Mouse (Mus musculus) left cerebral cortex, postnatal 4 days (tissue): ENCODE data around the gene Hic1. TPM values are rescaled to one million over a fixed set of nuclear protein-coding genes. Genes with fewer than 3 reads are reported as not detected.

Experiments
- DNase-seq: peaks from one replicate; pipeline ENCODE4 v3.0.0-alpha.2; 2022
- intact Hi-C: fragments of 180-260 bp; cut with DNase I; formaldehyde crosslinking; loops from one replicate; pipeline ENCODE4 v1.15.1; 2025
- total RNA-seq, 2 experiments: library from RNA; stranded (reverse); gene quantifications; 2 replicates each; pipeline ENCODE4 v1.2.3; 2021

The Hic1 gene
- total RNA-seq, 2 experiments from 2014 or later, result 5.2 to 5.6 TPM

DNA sequence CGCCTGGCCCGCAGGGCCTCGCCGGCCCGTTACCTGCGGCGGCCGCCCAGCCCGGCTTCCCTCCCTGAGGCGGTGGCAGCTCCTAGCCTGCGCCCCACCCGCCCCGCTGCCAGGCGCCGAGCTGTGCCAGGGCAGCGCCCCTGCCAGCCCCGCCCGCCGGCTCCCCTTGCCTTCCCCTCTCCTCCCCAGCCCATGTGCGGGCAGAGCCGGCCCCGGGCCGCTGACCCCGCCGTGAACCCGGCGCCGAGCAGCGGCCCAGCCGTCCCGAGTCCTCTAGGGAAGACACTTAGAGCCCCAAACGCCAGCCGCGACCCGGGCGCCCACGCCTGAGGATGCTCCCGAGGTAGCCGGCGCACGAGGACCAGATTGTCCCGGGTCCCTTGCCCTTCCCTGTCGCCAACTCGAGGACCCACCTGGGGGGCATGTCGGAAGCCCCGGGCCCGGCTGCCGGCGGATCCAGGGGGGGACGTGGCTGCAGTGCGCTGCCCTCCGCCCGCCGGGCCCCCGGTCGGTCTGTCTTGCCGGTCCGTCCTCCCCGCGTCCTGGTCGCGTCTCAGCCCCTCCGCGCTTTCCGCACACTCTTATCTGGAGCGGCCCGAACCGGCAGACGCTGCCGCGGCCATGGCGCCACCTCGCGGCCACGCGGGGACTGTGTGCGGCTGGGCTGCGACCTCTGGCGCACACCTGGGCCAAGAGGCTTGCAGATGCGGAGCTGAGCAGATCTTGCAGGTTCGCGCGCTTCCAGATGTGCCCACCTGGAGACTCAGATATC, 543 bp downstream of the Hic1 start:
- intact Hi-C loops, result loop anchor here (10.0 kb wide), 1 partner anchor 224 kb away; no protein-coding TSS in a partner anchor
- peak; percentile 76 for DNase-seq

DNA sequence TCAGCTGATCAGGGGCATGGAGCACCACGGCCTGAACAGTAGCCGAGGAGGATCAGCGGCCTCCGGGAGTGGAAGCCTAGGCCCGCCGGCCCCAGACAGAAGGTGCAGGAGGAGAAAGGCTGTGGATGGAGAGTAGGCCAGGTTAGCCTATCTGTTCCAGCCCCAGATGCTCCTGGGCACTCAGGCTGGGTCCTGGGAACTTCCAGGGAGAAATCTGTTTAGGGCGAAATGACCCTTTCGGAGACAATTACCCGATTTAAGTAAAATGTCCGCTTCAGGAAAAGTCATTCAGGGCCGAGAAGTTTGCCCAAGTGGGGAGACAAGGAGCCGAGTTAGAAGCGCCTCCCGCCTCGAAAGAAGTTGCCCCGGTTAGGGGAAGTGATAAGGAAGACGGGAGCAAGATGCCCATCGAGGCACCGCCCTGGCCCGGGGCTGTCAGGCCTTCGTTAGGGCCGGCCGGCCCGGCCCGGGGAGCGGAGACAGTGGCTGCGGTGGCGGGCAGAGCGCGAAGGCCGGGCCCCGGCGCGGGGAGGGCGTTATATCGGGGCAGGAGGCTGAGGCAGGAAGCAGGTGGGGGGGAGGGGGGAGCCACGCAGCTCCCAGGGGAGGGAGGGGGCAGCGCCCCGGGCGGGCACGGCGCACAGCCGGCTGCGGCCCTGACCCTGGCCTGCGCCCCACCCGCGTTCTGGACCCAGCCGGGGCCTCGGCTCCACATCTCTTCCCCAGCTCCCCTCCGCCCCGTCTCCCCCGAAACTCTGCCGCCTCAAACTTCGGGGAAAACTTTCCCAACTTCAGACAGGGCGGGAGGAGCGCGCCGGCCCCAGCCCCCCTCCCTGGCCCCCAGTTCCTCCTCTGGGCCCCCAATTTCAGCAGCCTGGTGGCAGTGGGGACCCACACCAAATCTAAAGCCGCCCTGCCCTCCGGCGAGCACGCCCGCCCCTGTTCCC, 1.4 kb downstream of the Hic1 start:
- DNase-seq, result no peak
- intact Hi-C loops, result loop anchor here (10.0 kb wide), 1 partner anchor 223 kb away; no protein-coding TSS in a partner anchor

DNA sequence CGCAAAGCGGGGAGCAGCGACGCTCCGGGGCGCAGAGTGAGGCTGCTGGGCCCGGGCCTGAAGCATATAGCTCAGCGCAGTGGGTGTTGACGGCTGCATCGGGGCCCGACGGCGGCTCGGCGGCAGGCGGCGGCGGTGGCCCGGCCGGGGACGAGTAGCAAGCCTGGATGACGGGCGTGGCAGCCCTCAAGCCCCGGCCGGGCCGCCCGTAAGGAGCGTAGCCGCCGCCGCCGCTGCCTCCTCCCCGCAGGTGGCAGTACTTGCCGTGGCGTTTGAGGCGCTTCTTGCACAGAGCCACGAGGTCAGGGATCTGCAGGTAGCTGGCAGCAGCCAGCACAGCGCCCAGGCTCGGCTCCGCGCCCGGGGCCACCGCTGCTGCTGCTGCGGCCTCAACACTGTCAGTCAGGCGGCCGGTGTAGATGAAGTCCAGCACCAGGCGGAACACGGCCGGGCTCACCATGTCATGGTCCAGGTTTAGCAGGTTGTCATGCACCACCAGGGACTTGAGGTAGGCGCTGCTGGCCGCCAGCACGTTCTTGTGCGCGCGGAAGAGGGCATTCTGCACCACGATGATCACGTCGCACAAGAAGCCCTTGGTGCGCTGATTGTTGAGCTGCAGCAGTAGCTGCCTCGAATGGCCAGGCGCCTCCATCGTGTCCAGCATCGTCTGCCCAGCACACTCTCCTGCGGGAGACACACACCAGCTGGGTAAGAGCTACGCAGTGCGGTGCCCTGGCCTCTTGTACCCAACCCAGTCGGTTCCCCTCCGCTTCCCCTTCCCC, 2.3 kb downstream of the Hic1 start:
- no peak for DNase-seq
- intact Hi-C loops, result loop anchor here (10.0 kb wide), 1 partner anchor 222 kb away; no protein-coding TSS in a partner anchor

GRCm38 (mm10) chr11:75166193-75166842, 3.0 kb downstream of the Hic1 start:
- DNase-seq, result no peak

DNA sequence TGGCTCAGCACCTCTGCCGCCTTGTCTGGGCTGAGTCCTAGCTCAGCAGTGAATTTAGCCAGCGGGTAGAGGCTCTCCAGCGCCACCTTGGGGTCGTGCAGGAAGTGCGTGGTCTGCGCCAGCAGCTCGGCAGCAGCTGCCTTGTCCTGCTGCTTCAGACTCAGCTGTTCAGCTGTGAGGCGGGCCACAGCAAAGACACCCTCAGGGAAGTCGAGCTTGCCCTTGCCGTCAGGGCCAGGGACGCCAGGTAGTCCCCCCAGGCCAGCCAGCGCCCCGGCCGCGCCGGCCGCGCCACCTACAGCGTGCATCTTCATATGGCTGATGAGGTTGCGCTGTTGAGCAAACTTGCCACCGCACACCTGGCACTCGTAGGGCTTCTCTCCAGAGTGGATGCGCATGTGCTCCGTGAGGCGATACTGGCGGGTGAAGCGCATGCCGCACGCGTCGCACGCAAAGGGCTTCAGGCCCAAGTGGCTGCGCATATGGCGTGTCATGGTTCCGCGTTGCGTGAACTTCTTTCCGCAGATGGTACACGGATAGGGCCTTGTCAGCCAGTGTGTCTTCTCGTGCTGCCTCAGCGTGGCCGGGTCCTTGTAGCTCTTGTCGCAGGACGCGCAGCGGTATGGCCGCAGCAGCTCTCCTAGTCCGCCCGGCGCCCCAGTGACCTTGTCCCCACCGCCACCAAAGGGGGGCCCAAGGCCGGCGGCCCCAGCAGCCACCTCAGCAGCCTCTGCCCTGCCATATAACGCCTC, 3.7 kb downstream of the Hic1 start:
- intact Hi-C loops, result loop anchor here (10.0 kb wide), 1 partner anchor 221 kb away; no protein-coding TSS in a partner anchor
- peak; percentile 58 for DNase-seq

More at GRCm38 (mm10) chr11:75166193-75166842, 3.0 kb downstream of the Hic1 start:
- intact Hi-C loops, result loop anchor here (10.0 kb wide), 1 partner anchor 222 kb away; no protein-coding TSS in a partner anchor

GRCm38 (mm10) chr11:75164750-75165149, 4.6 kb downstream of the Hic1 start:
- DNase-seq, result no peak
- intact Hi-C loops, result loop anchor here (5.0 to 10.0 kb wide), 2 partner anchors 182 to 220 kb away; no protein-coding TSS in a partner anchor

DNA sequence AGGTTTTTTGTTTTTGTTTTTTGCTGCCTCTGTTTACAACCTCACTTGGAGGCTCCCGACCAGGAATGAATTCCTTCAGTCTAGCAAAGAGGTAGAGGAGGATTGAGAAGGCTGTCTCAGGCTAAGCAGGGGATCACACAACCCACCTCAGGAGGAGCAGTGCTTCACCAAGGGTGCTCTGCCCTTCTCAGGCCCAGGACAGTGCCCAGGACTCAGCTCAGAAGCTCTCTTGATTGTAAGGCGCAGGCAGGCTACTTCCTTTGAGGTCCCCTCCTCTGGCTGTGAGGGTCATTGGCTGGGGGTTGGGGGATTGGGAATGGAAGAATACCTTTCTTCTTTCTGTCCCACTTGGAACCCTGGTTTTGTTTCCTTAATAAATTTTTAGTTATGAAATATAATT, 5.3 kb downstream of the Hic1 start:
- intact Hi-C loops, result loop anchor here (5.0 to 10.0 kb wide), 2 partner anchors 182 to 219 kb away; no protein-coding TSS in a partner anchor
- no peak for DNase-seq

GRCm38 (mm10) chr11:75163379-75163778, 5.9 kb downstream of the Hic1 start:
- intact Hi-C loops, result loop anchor here (5.0 to 10.0 kb wide), 2 partner anchors 181 to 219 kb away; no protein-coding TSS in a partner anchor
- DNase-seq, result no peak

GRCm38 (mm10) chr11:75162591-75163080, 6.7 kb downstream of the Hic1 start:
- intact Hi-C loops, result loop anchor here (5.0 to 10.0 kb wide), 2 partner anchors 180 to 218 kb away; no protein-coding TSS in a partner anchor
- DNase-seq, result no peak

DNA sequence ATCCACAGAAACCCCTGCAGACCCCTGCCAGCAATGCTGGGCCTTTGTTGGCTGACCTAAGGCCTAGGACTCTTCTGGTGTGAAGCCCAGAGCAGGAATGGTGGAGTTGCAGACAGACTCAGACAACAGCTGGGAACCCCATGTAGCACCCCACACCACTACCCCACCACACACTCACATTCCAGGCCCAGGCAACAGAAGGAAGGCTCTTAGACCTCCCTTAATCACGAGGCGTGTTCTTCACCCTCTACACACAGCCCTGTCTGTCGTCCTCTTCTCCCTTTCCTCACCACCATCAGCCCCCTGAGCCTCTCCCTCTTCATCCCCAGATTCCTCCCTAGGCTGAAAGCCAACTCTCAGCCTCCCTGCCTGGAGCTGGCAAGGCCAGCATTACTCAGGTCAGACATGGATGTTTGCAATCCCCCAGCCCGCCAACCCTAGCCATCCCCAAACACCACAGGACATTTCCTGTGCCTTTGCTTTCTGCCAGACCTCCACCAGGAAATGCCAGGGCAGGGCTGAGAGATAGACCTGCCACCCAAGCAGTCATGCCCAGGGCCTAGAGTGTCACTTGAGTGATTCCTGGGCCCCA, 7.8 kb downstream of the Hic1 start:
- intact Hi-C loops, result loop anchor here (5.0 to 10.0 kb wide), 2 partner anchors 179 to 217 kb away; no protein-coding TSS in a partner anchor
- DNase-seq, result no peak

DNA sequence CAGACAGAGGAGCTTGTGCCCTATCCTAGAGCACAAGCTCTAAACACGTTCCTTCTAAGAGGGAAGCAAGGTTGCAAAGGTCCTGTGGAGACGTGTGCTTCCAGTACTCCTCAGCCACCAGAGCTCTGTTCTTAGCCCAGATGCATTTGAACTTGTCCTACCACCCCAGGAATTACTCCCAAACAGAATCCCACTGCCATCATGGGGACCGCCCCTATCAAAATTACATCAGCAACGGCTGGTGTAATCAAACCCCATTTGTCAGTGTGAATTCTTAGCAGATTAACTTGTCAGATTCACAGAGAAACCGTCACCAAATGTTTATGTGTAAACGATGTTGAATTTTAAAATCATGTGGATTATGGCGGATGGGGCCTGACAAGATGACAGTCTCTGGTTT, 8.4 kb downstream of the Hic1 start:
- no peak for DNase-seq
- intact Hi-C loops, result loop anchor here (5.0 to 10.0 kb wide), 2 partner anchors 179 to 216 kb away; no protein-coding TSS in a partner anchor

DNA sequence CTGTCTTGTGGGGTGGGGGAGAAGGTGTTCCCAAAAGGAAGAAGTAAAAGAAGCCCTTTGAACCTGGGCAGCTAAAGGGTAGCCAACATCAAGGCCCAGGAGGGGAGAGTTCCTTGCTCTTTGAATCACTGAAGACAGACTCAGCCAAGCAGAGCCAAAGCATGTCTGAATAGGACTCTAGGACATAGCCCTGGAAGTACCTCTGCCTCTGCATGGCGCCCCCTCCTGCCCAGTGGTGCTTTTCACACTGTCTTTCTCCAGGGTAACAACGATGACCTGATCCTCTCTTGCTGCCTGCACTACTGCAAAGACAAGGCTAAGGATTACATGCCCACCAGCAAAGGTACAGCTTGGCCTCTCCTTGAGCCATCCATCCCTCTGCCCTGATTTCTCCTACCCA, 9.8 kb downstream of the Hic1 start:
- intact Hi-C loops, result no loop called here
- DNase-seq, result no peak

DNA sequence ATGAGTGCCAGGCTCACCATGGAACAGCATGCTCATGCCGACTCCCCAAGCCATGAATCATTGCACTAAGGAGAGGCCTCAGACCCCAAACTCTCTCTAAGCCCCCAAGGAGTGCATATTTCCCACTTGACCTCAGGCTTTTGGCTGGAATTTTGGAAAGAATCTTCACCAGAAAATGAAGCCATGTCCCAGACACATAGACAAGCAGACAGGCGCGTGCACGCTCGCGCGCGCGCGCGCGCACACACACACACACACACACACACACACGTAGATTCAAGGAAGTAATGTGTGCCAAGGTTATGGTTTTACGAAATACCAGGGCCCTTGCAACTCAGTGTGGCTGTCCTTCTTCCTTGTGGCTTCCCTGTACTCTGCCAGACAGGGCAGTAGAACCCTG, 10.9 kb downstream of the Hic1 start:
- intact Hi-C loops, result no loop called here
- DNase-seq, result no peak

DNA sequence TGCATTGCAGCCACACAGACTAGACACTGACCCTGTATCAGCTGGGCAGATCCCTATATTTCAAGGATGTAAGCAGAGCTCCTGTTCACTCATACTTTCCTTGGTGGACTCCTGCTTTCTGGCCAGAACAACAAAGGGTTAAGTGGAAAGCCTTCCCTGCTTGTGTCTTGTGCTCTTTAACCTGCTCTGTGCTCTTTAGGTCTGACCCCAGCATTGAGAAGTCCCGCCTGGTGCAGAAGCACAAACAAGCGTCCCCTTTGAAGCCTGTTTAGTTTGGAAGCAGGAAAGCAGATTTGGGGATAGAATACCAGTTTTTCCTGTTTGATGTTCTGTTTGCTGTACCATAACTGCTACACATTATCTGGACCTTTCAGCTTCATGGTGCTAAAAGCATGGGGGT, 11.4 kb downstream of the Hic1 start:
- intact Hi-C loops, result no loop called here

GRCm38 (mm10) chr11:75157037-75157436, 12.3 kb downstream of the Hic1 start:
- intact Hi-C loops, result no loop called here
- DNase-seq, result no peak

More for the DNA sequence above, 11.4 kb downstream of the Hic1 start:
- DNase-seq, result no peak

- intact Hi-C loops, result no loop called here
- no peak for DNase-seq
Measured at GRCm38 (mm10) chr11:75156416-75156815, 12.9 kb downstream of the Hic1 start.

DNA sequence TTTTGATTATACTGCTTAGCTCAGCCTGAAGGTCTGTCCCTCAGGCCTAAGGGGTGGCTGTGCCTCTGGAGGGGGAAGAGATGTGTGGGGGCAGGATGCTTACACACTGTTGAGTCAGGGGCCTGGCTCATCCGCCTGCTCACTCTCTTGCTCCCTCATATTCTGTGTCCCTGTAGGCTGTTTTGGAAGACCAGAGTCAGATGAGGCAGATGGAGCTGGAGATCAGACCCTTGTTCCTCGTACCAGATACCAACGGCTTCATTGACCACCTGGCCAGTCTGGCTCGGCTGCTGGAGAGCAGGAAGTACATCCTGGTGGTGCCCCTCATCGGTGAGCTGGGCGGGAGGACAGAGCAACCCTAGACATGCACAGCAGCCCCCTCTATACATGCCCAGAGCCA, 13.3 kb downstream of the Hic1 start:
- intact Hi-C loops, result no loop called here
- DNase-seq, result no peak

GRCm38 (mm10) chr11:75154053-75154585, 15.2 kb downstream of the Hic1 start:
- intact Hi-C loops, result no loop called here

More at GRCm38 (mm10) chr11:75154053-75154585, 15.2 kb downstream of the Hic1 start:
- no peak for DNase-seq
